In the genomic region with DNA sequence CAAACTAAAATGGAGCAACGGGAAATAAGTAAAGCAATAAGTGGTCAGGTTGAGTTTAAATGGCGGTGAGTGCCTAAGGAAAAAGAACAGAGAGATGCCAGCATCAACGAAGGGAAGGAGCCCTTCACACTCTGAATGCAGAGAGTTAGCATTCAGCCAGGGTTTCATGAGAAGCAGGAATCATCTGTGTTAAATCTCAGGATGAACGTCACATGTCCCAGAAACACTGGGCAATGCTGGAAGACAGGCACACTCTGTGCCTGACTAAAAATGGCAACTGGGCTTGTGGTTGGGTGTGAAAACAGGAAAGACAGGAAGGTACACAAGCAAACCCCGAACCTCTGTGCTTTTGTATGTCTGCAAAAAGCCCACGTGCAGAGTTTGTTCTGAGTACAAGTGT, we compare ENCODE assay signal across 16 mouse cellular contexts.
"Had no signal": no experiment of that assay in that cellular context is flagged by ENCODE, and none has a peak within 500 bp of the region (broad histone marks: within the 10 kb centered on the region; RNA-seq: fewer than 3 reads in every experiment).

No protein-coding gene starts in this region.

- H3K27me3 ChIP-seq: neural tube, embryonic 13.5 days; neural tube, embryonic 15.5 days; stomach, embryonic 15.5 days had no signal

- H3K36me3 ChIP-seq: neural tube, embryonic 13.5 days; neural tube, embryonic 15.5 days; stomach, embryonic 15.5 days had no signal

- H3K9ac ChIP-seq: neural tube, embryonic 13.5 days; neural tube, embryonic 15.5 days; stomach, embryonic 15.5 days had no signal

- H3K4me3 ChIP-seq: neural tube, embryonic 13.5 days; neural tube, embryonic 15.5 days; stomach, embryonic 15.5 days had no signal

- DNase-seq: retina, postnatal 1 day; right cerebral cortex, adult 18-20 months; right cerebral cortex, postnatal 14 days; right cerebral cortex, postnatal 25 days; right cerebral cortex, postnatal 4 days; spleen, adult 18-20 months; thymus, adult 18-20 months; thymus, adult 2 months; thymus, postnatal 14 days; thymus, postnatal 25 days; thymus, postnatal 36 days; thymus, postnatal 4 days had no signal

- H3K4me1 ChIP-seq: neural tube, embryonic 13.5 days; neural tube, embryonic 15.5 days; stomach, embryonic 15.5 days had no signal

- H3K27ac ChIP-seq: neural tube, embryonic 13.5 days; neural tube, embryonic 15.5 days; stomach, embryonic 15.5 days; stomach, postnatal 0 days had no signal
